14 mouse cellular contexts compared by ENCODE assay signal in the genomic region with DNA sequence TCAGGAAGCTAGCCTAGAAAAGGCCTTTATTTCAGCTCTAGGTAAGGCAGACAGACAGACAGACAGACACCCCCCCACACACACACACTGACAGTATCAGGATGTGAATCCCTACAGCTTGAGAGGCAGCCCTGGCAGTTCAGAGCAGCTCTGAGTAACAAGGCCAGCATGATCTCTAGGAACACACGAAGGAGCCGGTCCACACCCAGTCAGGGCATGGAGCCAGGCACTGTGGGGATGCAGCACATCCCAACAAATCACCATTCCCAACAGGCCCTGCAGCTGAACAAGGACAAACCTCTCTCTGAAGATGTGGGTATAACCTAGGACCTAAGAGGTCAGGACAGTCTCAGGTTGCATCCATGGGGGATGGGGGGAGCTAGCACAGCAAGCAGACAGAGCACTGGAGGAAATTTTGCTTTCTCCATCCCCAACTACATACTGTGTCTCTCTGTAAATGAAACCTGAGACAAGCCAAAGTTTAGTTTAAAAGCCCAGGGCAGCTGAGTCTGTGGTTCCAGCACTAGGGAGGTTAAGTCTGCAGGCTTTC. TPM values are rescaled to one million over a fixed set of nuclear protein-coding genes. Genes with fewer than 3 reads are reported as not detected.
A peak's percentile ranks its signal among the peaks of the same experiment; 100 is the strongest.
DNase-seq lines count a peak whose midpoint lies in the region; ATAC-seq lines count a peak whose summit lies in the region.
"Had no signal": no experiment of that assay in that cellular context is flagged by ENCODE, and none has a peak within 500 bp of the region (broad histone marks: within the 10 kb centered on the region; RNA-seq: fewer than 3 reads in every experiment).

No protein-coding gene starts in this region.

- peak; percentile 36 to 50 for DNase-seq in heart, postnatal 14 days
- peak; percentile 43 for DNase-seq in MN1 (ENCODE audit: low spot score)
- DNase-seq in adrenal gland, postnatal 36 days = peak; percentile 69 to 79
- peak; percentile 74 for DNase-seq in gastrocnemius, postnatal 10 days
- DNase-seq in layer of hippocampus, adult 9-10 months (ENCODE audit: low spot score) = no peak
- DNase-seq in kidney, postnatal 10 days = no peak
- DNase-seq: thymus, postnatal 25 days had no signal

- no peak overlapping the region for H3K4me3 ChIP-seq in heart, embryonic 12.5 days
- H3K4me3 ChIP-seq: limb, embryonic 15.5 days; midbrain, embryonic 15.5 days; neural tube, embryonic 13.5 days had no signal

- H3K27me3 ChIP-seq in heart, embryonic 12.5 days (replicated peaks) = 0 out of 2 replicates have a peak, but pooled peaks cover 4% of the 10 kb centered on the region
- H3K27me3 ChIP-seq: limb, embryonic 15.5 days; midbrain, embryonic 15.5 days had no signal

- H3K4me2 ChIP-seq in heart, embryonic 12.5 days = no peak overlapping the region
- H3K4me2 ChIP-seq: limb, embryonic 15.5 days; midbrain, embryonic 15.5 days; neural tube, embryonic 13.5 days had no signal

- intact Hi-C loops in heart, postnatal 14 days (cut with DNase I) = no loop called here

- peaks cover 21% of the 10 kb centered on the region for H3K4me1 ChIP-seq in heart, embryonic 12.5 days (replicated peaks)

- H3K9me3 ChIP-seq in heart, embryonic 12.5 days (replicated peaks) = no peaks in the 10 kb centered on the region
- H3K9me3 ChIP-seq: limb, embryonic 15.5 days; midbrain, embryonic 15.5 days; neural tube, embryonic 13.5 days had no signal

- H3K36me3 ChIP-seq in heart, embryonic 12.5 days = no peaks in the 10 kb centered on the region
- H3K36me3 ChIP-seq: limb, embryonic 15.5 days; midbrain, embryonic 15.5 days; neural tube, embryonic 13.5 days had no signal

- no peak overlapping the region for H3K27ac ChIP-seq in heart, embryonic 12.5 days (ENCODE audit: poor library complexity, severe bottlenecking)
- H3K27ac ChIP-seq: limb, embryonic 15.5 days; midbrain, embryonic 15.5 days; neural tube, embryonic 13.5 days had no signal

- no peak overlapping the region for H3K9ac ChIP-seq in heart, embryonic 12.5 days
- H3K9ac ChIP-seq: limb, embryonic 15.5 days; midbrain, embryonic 15.5 days; neural tube, embryonic 13.5 days had no signal

- 50% methylated on average over 2 of the region's 2 CpGs for WGBS in heart, embryonic 12.5 days

- ATAC-seq in heart, embryonic 12.5 days (ENCODE audit: insufficient number of reproducible peaks, low FRiP score) = no peak
- ATAC-seq: midbrain, embryonic 15.5 days had no signal

RNA-seq across cellular contexts. Expression of gene Pdxk, which starts 3.1 kb away (rescaled TPM):
- total RNA-seq in heart, postnatal 14 days (2021) = 10 to 100 TPM; 10.2 to 11.1 TPM
- polyA plus RNA-seq in heart, embryonic 12.5 days (2016; fragmentation: Nextera tagmentation; extraction: Ambion mirVana) = 5.4 and 5.5 TPM in 2 replicates
- 10 to 100 TPM; 26.4 to 27.3 TPM for total RNA-seq in adrenal gland, postnatal 36 days (2021)
- total RNA-seq in gastrocnemius, postnatal 10 days (2021) = 1 to 10 TPM; 7.1 to 8.6 TPM

RNA-seq across cellular contexts. Expression of gene Cstb, which starts 42.4 kb away (rescaled TPM):
- 10 to 100 TPM; 31.2 to 36.3 TPM for total RNA-seq in heart, postnatal 14 days (2021)
- polyA plus RNA-seq in heart, embryonic 12.5 days (2016; fragmentation: Nextera tagmentation; extraction: Ambion mirVana) = 119 and 123 TPM in 2 replicates
- total RNA-seq in adrenal gland, postnatal 36 days (2021) = 100 to 1,000 TPM; 268 to 380 TPM
- total RNA-seq in gastrocnemius, postnatal 10 days (2021) = 10 to 100 TPM; 28.5 to 40.5 TPM

RNA-seq across cellular contexts. Expression of gene Olfr1358, which starts 49.4 kb away (rescaled TPM):
- not detected for total RNA-seq in heart, postnatal 14 days (2021)
- not detected in 2 replicates for polyA plus RNA-seq in heart, embryonic 12.5 days (2016; fragmentation: Nextera tagmentation; extraction: Ambion mirVana)
- total RNA-seq in adrenal gland, postnatal 36 days (2021) = not detected
- total RNA-seq in gastrocnemius, postnatal 10 days (2021) = not detected
- total RNA-seq: granulocyte monocyte progenitor cell, adult 5-6 weeks had no signal
- polyA plus RNA-seq: forebrain, embryonic 11.5 days; limb, embryonic 15.5 days; lung, embryonic 16.5 days; midbrain, embryonic 15.5 days; neural tube, embryonic 13.5 days had no signal

RNA-seq across cellular contexts. Expression of gene Rrp1, which starts 55.0 kb away (rescaled TPM):
- total RNA-seq in heart, postnatal 14 days (2021) = 100 to 1,000 TPM in 1 of 2 experiments, 10 to 100 TPM in 1; 100.0 to 104 TPM
- polyA plus RNA-seq in heart, embryonic 12.5 days (2016; fragmentation: Nextera tagmentation; extraction: Ambion mirVana) = 232 and 254 TPM in 2 replicates
- total RNA-seq in adrenal gland, postnatal 36 days (2021) = 100 to 1,000 TPM; 243 to 258 TPM
- total RNA-seq in gastrocnemius, postnatal 10 days (2021) = 10 to 100 TPM; 82.0 to 91.3 TPM

Comparison
In these comparisons a context has a peak if more than half of its experiments do, and no peak if none do; other contexts are left out.
1. DNase-seq: peak in heart, postnatal 14 days (2 of 2), MN1 (single experiment), adrenal gland, postnatal 36 days (2 of 2) and gastrocnemius, postnatal 10 days (single experiment); none in layer of hippocampus, adult 9-10 months (single experiment) and kidney, postnatal 10 days (single experiment).
2. RNA of gene Cstb, which starts 42.4 kb away (total RNA-seq): 268 to 380 TPM in adrenal gland, postnatal 36 days; 28.5 to 40.5 TPM in gastrocnemius, postnatal 10 days and 31.2 to 36.3 TPM in heart, postnatal 14 days; every median in the first group is over 4 times any median in the second.